Mouse (Mus musculus) neural tube, embryonic 12.5 days (tissue): Measurements from ENCODE around the gene Lax1. TPM values are rescaled to one million over a fixed set of nuclear protein-coding genes. Genes with fewer than 3 reads are reported as not detected.
"Not testable (repeated sequence)": the region's sequence is repeated elsewhere in the genome, so short reads cannot be mapped to it uniquely, and the experiment has no call there.

Source experiments
- ATAC-seq: fragments of 200-750 bp; cut with Nextera tagmentation; 2 replicates; pipeline ENCODE4 v1.8.0; 2017; ENCODE audit warnings: low read depth, mild to moderate bottlenecking, moderate TSS enrichment, moderate library complexity; ENCODE audit not compliant: low FRiP score
- H3K27ac ChIP-seq: fragments of 300-500 bp; sonication (generic); 2 replicates; pipeline ENCODE4 v1.5.1; 2016
- H3K27me3 ChIP-seq: fragments of 300-500 bp; sonication (generic); replicated peaks from 2 replicates; pipeline ENCODE4 v1.6.1; 2016; ENCODE audit warnings: mild to moderate bottlenecking
- H3K36me3 ChIP-seq: fragments of 300-500 bp; sonication (generic); 2 replicates; pipeline ENCODE4 v1.6.1; 2016; ENCODE audit warnings: mild to moderate bottlenecking
- H3K4me1 ChIP-seq: fragments of 300-500 bp; sonication (generic); 2 replicates; pipeline ENCODE4 v1.6.1; 2016
- H3K4me2 ChIP-seq: fragments of 300-500 bp; sonication (generic); replicated peaks from 2 replicates; pipeline ENCODE4 v1.6.1; 2016; ENCODE audit warnings: mild to moderate bottlenecking
- H3K4me3 ChIP-seq: fragments of 300-500 bp; sonication (generic); 2 replicates; pipeline ENCODE4 v1.5.1; 2016
- H3K9ac ChIP-seq: fragments of 300-500 bp; sonication (generic); 2 replicates; pipeline ENCODE4 v1.6.1; 2016; ENCODE audit warnings: mild to moderate bottlenecking
- H3K9me3 ChIP-seq: fragments of 300-500 bp; sonication (generic); 2 replicates; pipeline ENCODE4 v1.6.1; 2016; ENCODE audit warnings: mild to moderate bottlenecking
- WGBS: fragments of 180-500 bp; shearing (Covaris S2); methylation state at CpG from one replicate; pipeline ENCODE4 v1.1.7; 2016; 5-methylcytosine and 5-hydroxymethylcytosine counted together
- polyA plus RNA-seq: library from polyadenylated mRNA; unstranded; fragments of >200 nt; fragmentation: Nextera tagmentation; extraction: Ambion mirVana; gene quantifications from 2 replicates; pipeline ENCODE4 v1.2.1, GENCODE M21; 2016

Lax1 gene
- polyA plus RNA-seq, 1 experiment from 2014 or later: not detected

DNA sequence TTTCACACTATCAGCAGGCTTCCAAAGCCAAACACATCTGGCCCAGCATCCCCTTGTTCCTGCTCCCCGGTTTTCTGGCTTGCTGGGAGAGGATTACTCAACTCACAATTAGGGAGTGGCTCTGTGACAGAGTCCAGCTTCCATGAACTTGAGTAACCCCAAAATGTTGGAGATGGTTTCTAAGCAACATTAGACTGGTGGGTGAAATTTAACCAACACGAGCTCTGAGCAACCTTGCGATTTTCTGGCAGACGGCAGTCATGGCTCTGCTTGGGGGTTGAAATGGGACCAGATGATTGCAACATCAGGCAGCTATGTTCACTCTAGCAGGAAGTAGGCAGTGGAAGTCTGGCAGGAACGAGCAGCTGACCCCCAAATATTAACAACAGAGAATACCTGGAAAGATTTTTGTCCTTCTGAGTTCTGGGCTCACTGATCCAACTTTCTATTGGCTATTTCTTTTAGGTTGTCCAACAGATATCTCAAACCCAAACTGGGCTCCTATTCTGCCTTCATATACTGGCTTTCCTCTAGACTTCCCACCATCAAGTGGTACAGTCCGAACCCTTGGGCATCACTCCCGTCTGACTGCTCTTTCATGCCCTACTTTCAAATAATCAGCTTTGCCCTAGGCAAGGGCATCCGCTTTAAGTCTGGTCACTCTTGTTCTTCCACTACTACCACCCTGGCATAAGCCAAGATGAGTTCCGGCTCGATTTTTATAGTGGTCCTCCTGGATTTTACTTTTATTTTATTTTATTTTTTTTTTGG lies 4.0 kb downstream of the Lax1 start:
- no peaks in the 10 kb centered on the region for H3K9me3 ChIP-seq

DNA sequence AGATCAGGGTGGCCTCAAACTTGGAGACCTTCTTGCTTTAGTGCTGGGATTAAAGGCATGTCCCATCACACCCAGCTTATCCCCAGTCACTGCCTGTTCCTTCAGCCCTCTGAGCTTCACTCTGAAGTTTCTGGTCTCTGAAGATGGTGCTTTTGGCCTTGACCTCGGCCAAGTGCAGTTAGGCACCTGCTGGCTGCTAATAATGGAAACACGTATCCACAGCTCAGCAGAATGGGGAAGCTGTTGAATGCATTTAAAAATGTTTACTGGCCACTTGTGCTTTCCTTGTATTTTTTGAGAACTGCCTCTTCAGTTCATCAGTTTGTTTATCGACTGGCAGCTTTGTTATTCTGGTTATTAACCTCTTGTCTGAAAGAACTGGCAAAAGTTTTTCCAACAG lies 18.1 kb downstream of the Lax1 start:
- H3K4me3 ChIP-seq: no peak overlapping the region
- no peaks in the 10 kb centered on the region for H3K36me3 ChIP-seq
- no peak overlapping the region for H3K9ac ChIP-seq
- no peak overlapping the region for H3K4me2 ChIP-seq
- 0 out of 2 replicates have a peak, but pooled peaks cover 5% of the 10 kb centered on the region for H3K4me1 ChIP-seq
- H3K27ac ChIP-seq: no peak overlapping the region
- no peaks in the 10 kb centered on the region for H3K27me3 ChIP-seq
- ATAC-seq: no peak
- WGBS: 80% methylated on average over 3 of the region's 3 CpGs
- H3K9me3 ChIP-seq: no peaks in the 10 kb centered on the region

More for the DNA sequence above, 4.0 kb downstream of the Lax1 start:
- 86% methylated on average over 10 of the region's 10 CpGs for WGBS
- Histone ChIP-seq H3K27ac (no peak overlapping the region), H3K27me3 (no peaks in the 10 kb centered on the region), H3K36me3 (no peaks in the 10 kb centered on the region), H3K4me3 (no peak overlapping the region), H3K9ac (no peak overlapping the region), H3K4me2 (no peak overlapping the region), H3K4me1 (no peaks in the 10 kb centered on the region)
- ATAC-seq: no peak

DNA sequence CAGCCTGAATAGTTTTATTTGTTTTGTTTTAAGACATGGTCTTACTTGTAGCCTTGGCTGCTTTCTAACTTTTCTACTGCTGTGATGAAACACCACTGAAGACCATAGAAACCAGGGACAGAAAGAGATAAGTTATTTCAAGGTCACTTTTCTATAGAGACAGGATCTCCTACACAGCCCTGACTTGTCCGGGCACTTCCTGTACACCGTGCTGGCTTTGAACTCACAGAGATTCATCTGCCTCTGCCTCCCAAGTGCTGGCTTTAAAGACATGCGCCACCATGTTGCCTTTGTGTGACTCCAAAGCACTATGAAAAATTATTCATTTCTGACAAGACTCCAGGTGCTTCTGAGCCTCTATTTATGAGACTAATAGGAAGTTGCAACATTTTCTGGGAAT lies 18.6 kb downstream of the Lax1 start:
- Histone ChIP-seq H3K27ac (no peak overlapping the region), H3K9ac (no peak overlapping the region), H3K4me3 (no peak overlapping the region), H3K36me3 (no peaks in the 10 kb centered on the region), H3K4me1 (0 out of 2 replicates have a peak, but pooled peaks cover 5% of the 10 kb centered on the region), H3K9me3 (no peaks in the 10 kb centered on the region), H3K27me3 (no peaks in the 10 kb centered on the region), H3K4me2 (no peak overlapping the region)
- 92% methylated on average over 3 of the region's 3 CpGs for WGBS
- ATAC-seq: no peak

DNA sequence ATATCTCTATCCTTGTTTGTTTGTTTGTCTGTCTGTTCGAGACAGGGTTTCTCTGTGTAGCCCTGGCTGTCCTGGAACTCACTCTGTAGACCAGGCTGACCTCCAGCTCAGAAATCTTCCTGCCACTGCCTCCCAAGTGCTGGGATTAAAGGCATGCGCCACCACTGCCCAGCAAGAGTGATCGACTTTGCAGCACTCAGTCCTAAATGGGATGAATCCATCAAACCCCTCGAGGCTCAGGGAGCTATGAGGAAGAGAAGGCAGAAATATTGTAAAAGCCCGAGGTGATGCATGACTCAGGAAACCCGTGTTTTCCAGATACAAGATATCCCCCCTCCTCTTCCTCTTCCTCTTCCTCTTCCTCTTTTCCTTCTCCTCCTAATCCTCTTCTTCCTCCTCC lies 19.1 kb downstream of the Lax1 start:
- H3K27me3 ChIP-seq: no peaks in the 10 kb centered on the region
- H3K9me3 ChIP-seq: no peaks in the 10 kb centered on the region
- H3K4me1 ChIP-seq: 0 out of 2 replicates have a peak, but pooled peaks cover 5% of the 10 kb centered on the region
- no peak overlapping the region for H3K9ac ChIP-seq
- no peak overlapping the region for H3K4me2 ChIP-seq
- 84% methylated on average over 6 of the region's 6 CpGs for WGBS
- H3K27ac ChIP-seq: no peak overlapping the region
- H3K36me3 ChIP-seq: no peaks in the 10 kb centered on the region
- no peak for ATAC-seq
- H3K4me3 ChIP-seq: no peak overlapping the region

DNA sequence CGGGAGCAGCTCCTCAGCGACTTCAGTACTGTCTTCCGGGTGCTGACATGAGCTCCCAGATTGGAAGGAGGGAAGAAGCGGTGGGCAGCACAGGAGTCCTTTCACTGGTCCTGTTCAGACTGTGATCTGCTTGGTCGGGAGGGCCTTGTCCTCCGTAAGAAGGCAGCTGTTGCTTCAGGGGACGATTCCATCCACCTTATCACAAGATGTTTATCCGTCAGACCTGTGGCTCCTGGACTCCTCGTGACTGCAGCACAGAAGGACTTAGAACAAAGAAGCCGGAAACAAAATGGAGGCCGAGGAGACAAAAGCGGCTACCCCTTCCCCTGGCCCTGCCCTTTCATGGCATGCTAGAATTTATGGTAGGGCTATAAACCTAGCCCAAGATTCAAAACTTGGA lies 19.7 kb downstream of the Lax1 start:
- no peak overlapping the region for H3K27ac ChIP-seq
- H3K9ac ChIP-seq: no peak overlapping the region
- 0 out of 2 replicates have a peak, but pooled peaks cover 5% of the 10 kb centered on the region for H3K4me1 ChIP-seq
- WGBS: 43% methylated on average over 12 of the region's 12 CpGs
- H3K4me3 ChIP-seq: no peak overlapping the region
- H3K27me3 ChIP-seq: no peaks in the 10 kb centered on the region
- no peak for ATAC-seq
- H3K36me3 ChIP-seq: no peaks in the 10 kb centered on the region
- no peaks in the 10 kb centered on the region for H3K9me3 ChIP-seq
- no peak overlapping the region; the same call in 1 of the 2 replicates for H3K4me2 ChIP-seq

DNA sequence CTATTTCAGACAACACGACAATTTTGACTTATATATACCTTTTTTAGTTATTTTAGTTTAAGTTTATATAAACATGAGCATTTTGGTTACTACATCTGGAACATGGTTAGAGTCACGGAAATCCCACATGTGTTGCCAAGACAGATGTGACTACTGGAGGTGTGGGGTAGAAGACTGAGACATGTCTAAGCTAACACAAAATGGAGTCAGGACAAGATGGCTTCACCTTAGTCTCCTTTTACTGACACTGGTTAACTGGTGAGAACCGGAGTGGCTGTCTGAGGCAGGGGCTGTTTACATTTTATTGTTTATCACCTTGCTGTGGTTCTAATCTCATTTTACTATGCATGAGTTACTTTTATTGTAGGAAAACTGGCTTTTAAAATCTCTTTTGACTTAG lies 21.3 kb downstream of the Lax1 start:
- Histone ChIP-seq H3K4me3 (no peak overlapping the region), H3K27ac (no peak overlapping the region), H3K4me2 (no peak overlapping the region), H3K9ac (no peak overlapping the region), H3K27me3 (no peaks in the 10 kb centered on the region), H3K4me1 (0 out of 2 replicates have a peak, but pooled peaks cover 5% of the 10 kb centered on the region), H3K36me3 (no peaks in the 10 kb centered on the region), H3K9me3 (no peaks in the 10 kb centered on the region)
- WGBS: 81% methylated on average over 3 of the region's 3 CpGs
- ATAC-seq: no peak

DNA sequence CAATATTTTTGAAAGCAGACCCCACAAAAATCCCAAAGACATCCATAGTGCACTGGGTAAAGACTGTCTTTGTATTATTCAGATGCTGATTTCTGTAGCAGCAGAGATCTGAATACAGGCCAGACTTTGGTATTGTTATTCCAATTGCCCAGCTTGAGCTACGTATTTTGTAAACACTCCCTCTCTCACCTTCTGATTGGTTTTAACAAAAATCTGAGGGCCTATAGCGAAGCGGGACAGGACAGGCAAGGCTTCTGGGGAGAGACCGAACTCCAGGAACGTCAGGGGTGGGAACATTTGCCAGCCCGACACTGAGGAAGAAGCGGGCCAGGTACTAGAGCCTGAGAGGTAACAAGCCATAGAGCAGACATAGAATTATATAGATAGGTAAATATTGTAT lies 22.2 kb downstream of the Lax1 start:
- Histone ChIP-seq H3K27ac (no peak overlapping the region), H3K9ac (no peak overlapping the region), H3K36me3 (no peaks in the 10 kb centered on the region), H3K4me3 (no peak overlapping the region), H3K9me3 (no peaks in the 10 kb centered on the region), H3K4me1 (0 out of 2 replicates have a peak, but pooled peaks cover 5% of the 10 kb centered on the region), H3K4me2 (no peak overlapping the region), H3K27me3 (no peaks in the 10 kb centered on the region)
- no peak for ATAC-seq
- WGBS: 52% methylated on average over 7 of the region's 7 CpGs

DNA sequence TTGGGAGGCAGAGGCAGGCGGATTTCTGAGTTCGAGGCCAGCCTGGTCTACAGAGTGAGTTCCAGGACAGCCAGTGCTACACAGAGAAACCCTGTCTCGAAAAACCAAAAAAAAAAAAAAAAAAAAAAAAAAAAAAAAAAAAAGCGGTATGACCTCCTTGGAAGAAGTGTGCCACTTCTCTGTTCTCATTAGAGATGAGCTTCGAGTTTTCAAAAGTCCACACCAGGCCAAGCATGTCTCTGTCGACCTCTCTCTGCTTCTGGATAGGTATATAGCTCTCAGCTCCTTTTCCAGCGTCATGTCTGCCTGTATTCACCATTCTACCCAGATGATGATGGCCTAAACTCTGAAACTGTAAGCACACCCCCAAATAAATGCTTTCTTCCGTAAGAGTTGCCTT lies 24.2 kb downstream of the Lax1 start:
- not testable (repeated sequence) for H3K27ac ChIP-seq, H3K9me3 ChIP-seq, H3K27me3 ChIP-seq, H3K36me3 ChIP-seq, H3K4me2 ChIP-seq, H3K4me3 ChIP-seq, H3K4me1 ChIP-seq, H3K9ac ChIP-seq, ATAC-seq
- 92% methylated on average over 7 of the region's 8 CpGs for WGBS

DNA sequence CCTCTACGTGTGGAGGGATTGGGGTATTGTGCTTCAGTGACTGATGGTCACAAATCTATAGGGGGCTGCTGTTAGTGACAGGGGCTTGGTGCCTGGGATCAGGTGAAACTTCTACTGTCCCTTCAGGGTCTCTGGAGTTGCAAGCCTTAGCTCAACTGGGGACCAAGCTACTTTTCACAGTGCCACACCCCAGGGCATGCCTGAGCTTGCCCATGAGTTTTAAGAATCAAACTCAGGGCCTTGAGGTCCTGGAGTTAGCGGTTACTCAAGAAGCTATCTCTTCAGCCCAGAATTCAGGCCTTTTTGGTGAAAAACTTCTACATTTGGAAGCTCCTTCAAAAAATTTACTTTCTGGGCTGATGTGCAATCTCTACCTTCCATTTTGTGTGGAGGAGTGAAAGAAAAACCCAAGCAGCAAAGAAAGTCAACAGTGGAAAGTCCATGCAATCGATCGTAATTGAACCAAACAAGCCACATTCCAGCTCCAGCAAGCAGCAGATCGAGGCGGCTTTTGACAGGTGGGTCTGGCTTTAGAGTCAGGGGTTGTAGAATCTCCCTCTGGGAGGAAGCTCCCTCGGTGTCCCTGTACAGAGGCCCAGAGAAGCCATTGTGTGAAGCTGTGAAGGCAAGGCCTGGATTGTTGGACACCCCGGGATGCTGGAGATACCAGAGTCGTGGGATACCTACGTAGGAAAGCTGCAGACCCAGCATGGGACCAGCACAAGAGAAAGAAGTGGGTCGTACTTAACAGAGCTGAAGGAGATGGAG lies 25.5 kb downstream of the Lax1 start:
- 72% methylated on average over 11 of the region's 11 CpGs for WGBS
- no peaks in the 10 kb centered on the region for H3K9me3 ChIP-seq
- ATAC-seq: no peak
- H3K27ac ChIP-seq: no peak overlapping the region
- H3K4me2 ChIP-seq: no peak overlapping the region
- peaks cover 10% of the 10 kb centered on the region for H3K4me1 ChIP-seq
- H3K4me3 ChIP-seq: no peak overlapping the region
- no peak overlapping the region for H3K9ac ChIP-seq
- H3K27me3 ChIP-seq: no peaks in the 10 kb centered on the region
- no peaks in the 10 kb centered on the region for H3K36me3 ChIP-seq

DNA sequence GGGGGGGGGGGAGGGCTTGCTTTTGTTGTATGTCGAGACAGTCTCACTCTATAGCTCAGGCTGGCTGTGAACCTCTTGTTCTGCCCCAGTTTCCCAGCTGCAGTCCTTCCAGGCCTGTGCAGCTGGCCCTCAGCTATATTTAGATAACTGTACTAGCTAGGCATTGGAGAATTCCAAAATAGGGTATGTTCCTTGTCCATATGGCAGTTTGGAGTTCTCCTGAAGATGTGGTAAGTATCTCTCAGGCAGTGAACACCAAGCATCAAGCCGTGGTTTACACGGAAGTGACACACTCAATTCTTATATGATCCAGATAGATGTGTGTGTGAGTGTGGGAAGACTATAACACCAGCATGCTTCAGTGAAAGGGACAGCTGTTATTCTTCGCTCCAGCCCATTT lies 26.5 kb downstream of the Lax1 start:
- H3K9me3 ChIP-seq: no peaks in the 10 kb centered on the region
- peaks cover 20% of the 10 kb centered on the region for H3K4me1 ChIP-seq
- WGBS: 82% methylated on average over 4 of the region's 4 CpGs
- H3K36me3 ChIP-seq: peaks cover 8% of the 10 kb centered on the region; the same call in 1 of the 2 replicates
- no peaks in the 10 kb centered on the region for H3K27me3 ChIP-seq
- ATAC-seq: no peak
- no peak overlapping the region for H3K9ac ChIP-seq
- no peak overlapping the region for H3K4me2 ChIP-seq
- H3K4me3 ChIP-seq: no peak overlapping the region
- no peak overlapping the region for H3K27ac ChIP-seq

DNA sequence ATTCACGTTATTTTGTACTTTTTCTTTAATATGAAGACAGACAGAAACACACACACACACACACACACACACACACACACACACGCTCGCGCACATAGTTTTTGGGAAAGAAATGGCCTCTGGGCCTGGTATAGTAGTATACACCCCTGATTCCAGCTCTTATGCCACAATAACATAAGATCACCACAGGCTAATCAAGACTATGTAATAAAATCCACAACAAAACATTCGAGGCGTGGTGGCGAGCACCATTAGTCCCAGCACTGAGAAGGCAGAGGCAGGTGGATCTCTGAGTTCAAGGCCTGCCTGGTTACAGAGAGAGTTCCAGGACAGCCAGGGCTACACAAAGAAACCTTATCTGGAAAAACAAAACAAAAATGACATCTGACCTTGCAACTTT lies 27.0 kb downstream of the Lax1 start:
- Histone ChIP-seq H3K27me3 (no peaks in the 10 kb centered on the region), H3K4me3 (no peak overlapping the region), H3K9ac (no peak overlapping the region), H3K9me3 (no peaks in the 10 kb centered on the region), H3K4me1 (peaks cover 23% of the 10 kb centered on the region), H3K4me2 (no peak overlapping the region), H3K36me3 (peaks cover 12% of the 10 kb centered on the region; the same call in 1 of the 2 replicates), H3K27ac (no peak overlapping the region)
- WGBS: 93% methylated on average over 7 of the region's 7 CpGs
- ATAC-seq: no peak

DNA sequence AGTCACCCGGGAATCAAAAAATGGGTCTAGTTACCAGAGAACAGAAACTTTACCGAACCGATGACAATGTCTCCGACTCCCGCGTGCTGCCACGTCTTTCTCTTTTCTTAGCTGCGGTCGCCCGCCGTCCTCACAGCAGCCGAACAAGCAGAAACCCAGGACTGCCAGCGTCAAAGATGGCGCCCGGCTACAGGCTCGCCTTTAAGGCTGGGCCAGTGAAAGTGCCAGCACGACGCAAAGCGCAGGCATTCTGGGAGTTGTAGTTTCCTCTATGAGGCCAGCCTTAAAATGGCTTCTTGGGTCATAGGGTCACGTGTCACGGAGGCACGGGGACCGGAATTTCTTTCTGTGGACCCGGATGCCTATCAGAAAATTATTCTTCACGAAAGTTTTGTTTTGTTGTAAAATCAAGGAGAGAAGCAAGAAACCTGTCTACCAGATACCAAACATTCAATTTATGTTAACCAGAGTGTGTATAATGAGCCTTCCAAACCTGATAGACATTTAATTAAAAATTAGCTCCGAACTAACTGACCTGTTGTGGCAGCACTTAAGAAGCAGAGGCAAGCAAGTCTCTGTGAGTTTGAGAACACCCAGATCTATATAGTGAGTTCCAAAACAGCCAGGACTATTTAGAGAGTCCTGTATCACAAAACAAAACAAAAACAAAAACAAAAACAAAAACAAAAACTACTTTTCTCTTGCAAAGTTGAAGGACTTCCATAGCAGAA lies 28.5 kb downstream of the Lax1 start, which contains the start of gene Gm38394:
Gm38394 (minus strand) TSS at position 116 of the 731 bp plus-strand sequence.
- WGBS: 3% methylated on average over 26 of the region's 26 CpGs
- Histone ChIP-seq H3K27ac (peak within 1 kb of the TSS; percentile 76), H3K4me2 (peak within 1 kb of the TSS; percentile 92), H3K4me3 (peak within 1 kb of the TSS; percentile 87), H3K9me3 (no peaks in the 10 kb centered on the region), H3K27me3 (no peaks in the 10 kb centered on the region), H3K4me1 (peaks cover 39% of the 10 kb centered on the region), H3K36me3 (peaks cover 22% of the 10 kb centered on the region; the same call in 1 of the 2 replicates), H3K9ac (peak within 1 kb of the TSS; percentile 91)
- ATAC-seq: peak; percentile 99
